Mouse (Mus musculus): ENCODE measurements around the gene Osbpl8. TPM values are rescaled to one million over a fixed set of nuclear protein-coding genes. Genes with fewer than 3 reads are reported as not detected.

The Osbpl8 gene
- polyA plus RNA-seq, 1 experiment from 2014 or later = 7.1 TPM

DNA sequence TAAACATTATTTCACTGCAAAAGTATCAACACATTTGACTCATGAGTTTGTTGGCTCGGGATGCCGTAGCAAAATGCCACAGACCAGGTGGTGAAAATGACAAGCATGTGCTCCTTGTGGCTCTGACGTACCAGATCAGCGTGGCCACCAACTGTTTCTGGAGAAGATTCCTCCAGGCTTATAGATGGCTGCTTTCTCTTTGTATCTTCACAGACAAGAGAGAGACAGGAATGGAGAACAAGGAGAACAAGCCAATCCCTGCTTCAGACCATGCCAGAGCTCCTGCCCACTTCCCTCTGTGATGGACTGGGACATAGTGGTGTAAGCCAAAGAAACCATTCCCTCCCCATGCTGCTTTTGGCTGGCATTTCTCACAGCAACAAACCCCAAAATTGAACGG, 179.0 kb downstream of the Osbpl8 start:
- no peak overlapping the region for H3K9ac ChIP-seq (replicated peaks; ENCODE audit: low read length)
- no peaks in the 10 kb centered on the region for H3K4me1 ChIP-seq (ENCODE audit: insufficient read depth, low read length)
- H3K4me2 ChIP-seq (replicated peaks; ENCODE audit: low read depth, low read length) = no peak overlapping the region
- H3K27me3 ChIP-seq (ENCODE audit: insufficient read depth, low read length) = no peaks in the 10 kb centered on the region
- no peak overlapping the region for H3K4me3 ChIP-seq (ENCODE audit: low read length)
- WGBS = 87% methylated on average over 5 of the region's 5 CpGs
- ATAC-seq (ENCODE audit: low FRiP score, low TSS enrichment) = no peak
- H3K9me3 ChIP-seq (ENCODE audit: low read length) = no peaks in the 10 kb centered on the region
- H3K36me3 ChIP-seq (ENCODE audit: insufficient read depth, low read length) = no peaks in the 10 kb centered on the region
- H3K27ac ChIP-seq (ENCODE audit: low read length) = no peak overlapping the region

Other genes with a start within 250 kb of the Osbpl8 start
- gene Csrp2, start 245.0 kb upstream of the Osbpl8 start, polyA plus RNA-seq (2015; fragmentation: Nextera tagmentation; extraction: Ambion mirVana) = 210 and 244 TPM in 2 replicates
- gene Zdhhc17, start 154.6 kb upstream of the Osbpl8 start, polyA plus RNA-seq (2015; fragmentation: Nextera tagmentation; extraction: Ambion mirVana) = 28.1 and 30.0 TPM in 2 replicates
- gene Bbs10, start 133.9 kb downstream of the Osbpl8 start, polyA plus RNA-seq (2015; fragmentation: Nextera tagmentation; extraction: Ambion mirVana) = 7.4 and 8.1 TPM in 2 replicates

All from kidney, embryonic 16.5 days (tissue).